Mouse (Mus musculus): Measurements from ENCODE around the gene Gm10570. TPM values are rescaled to one million over a fixed set of nuclear protein-coding genes. Genes with fewer than 3 reads are reported as not detected.
A peak's percentile ranks its signal among the peaks of the same experiment; 100 is the strongest.

Gene Gm10570
- polyA plus RNA-seq, 1 experiment from 2014 or later = 0.63 TPM

DNA sequence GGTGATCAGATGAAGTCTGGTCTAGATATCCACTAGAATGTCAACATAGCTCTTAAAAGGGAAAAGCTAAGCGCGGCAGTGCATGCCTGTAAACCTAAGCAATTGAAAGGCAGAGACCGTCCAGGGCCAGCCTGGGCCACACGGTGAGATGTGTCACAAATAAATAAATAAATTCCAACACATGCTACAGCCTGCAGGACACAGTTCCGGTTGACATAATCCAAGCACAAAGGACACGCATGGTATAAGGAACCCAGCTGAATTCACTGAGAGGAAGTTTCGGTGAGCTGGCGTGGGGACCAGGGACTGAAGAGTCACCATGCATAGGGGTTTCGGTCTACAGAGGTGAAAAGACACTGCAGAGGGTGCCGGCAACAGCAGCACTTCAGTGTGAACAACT, 39.7 kb downstream of the Gm10570 start:
- Histone ChIP-seq H3K9me3 (replicated peaks; ENCODE audit: control insufficient read depth, low read length) (no peaks in the 10 kb centered on the region), H3K4me3 (ENCODE audit: low read depth, low read length) (no peak overlapping the region), H3K27me3 (replicated peaks; ENCODE audit: control insufficient read depth, insufficient read depth, low read length) (no peaks in the 10 kb centered on the region), H3K4me2 (ENCODE audit: low read length) (no peak overlapping the region), H3K4me1 (ENCODE audit: control insufficient read depth, insufficient read depth, low read length) (peaks cover 16% of the 10 kb centered on the region), H3K9ac (ENCODE audit: low read length) (no peak overlapping the region), H3K36me3 (ENCODE audit: control insufficient read depth, insufficient read depth, low read length) (peaks cover 16% of the 10 kb centered on the region), H3K27ac (ENCODE audit: low read depth, low read length) (no peak overlapping the region)
- DNase-seq (ENCODE audit: low spot score) (no peak), ATAC-seq (no peak)
- WGBS = 90% methylated on average over 10 of the region's 10 CpGs

DNA sequence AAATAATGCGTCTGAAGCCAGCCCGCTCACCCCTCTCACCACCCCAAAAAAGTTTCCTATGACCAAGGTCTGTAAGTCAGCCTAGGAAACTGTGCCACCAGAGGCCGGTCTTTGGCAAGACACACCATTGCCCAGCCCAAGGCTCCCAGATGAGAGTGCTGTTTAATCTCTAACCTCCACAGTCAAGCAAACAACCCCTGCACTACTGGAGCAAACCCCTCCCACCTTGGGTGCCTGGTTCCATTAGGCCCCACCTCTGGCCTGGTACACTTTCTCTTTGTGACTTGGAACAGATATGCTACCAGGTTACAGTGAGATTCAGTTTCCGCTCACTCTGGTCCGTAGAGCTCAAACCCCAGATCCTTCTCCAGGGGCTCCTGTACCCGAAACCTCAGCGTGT, 41.4 kb downstream of the Gm10570 start:
- Histone ChIP-seq H3K27ac (ENCODE audit: low read depth, low read length) (0 out of 2 replicates have a peak overlapping the region, but pooled peaks have one; percentile 27), H3K9ac (ENCODE audit: low read length) (no peak overlapping the region), H3K4me2 (ENCODE audit: low read length) (no peak overlapping the region), H3K4me1 (ENCODE audit: control insufficient read depth, insufficient read depth, low read length) (0 out of 2 replicates have a peak, but pooled peaks cover 4% of the 10 kb centered on the region), H3K9me3 (replicated peaks; ENCODE audit: control insufficient read depth, low read length) (no peaks in the 10 kb centered on the region), H3K36me3 (ENCODE audit: control insufficient read depth, insufficient read depth, low read length) (peaks cover 32% of the 10 kb centered on the region), H3K4me3 (ENCODE audit: low read depth, low read length) (no peak overlapping the region), H3K27me3 (replicated peaks; ENCODE audit: control insufficient read depth, insufficient read depth, low read length) (no peaks in the 10 kb centered on the region)
- WGBS = 78% methylated on average over 7 of the region's 7 CpGs
- DNase-seq (ENCODE audit: low spot score) (no peak), ATAC-seq (no peak)

DNA sequence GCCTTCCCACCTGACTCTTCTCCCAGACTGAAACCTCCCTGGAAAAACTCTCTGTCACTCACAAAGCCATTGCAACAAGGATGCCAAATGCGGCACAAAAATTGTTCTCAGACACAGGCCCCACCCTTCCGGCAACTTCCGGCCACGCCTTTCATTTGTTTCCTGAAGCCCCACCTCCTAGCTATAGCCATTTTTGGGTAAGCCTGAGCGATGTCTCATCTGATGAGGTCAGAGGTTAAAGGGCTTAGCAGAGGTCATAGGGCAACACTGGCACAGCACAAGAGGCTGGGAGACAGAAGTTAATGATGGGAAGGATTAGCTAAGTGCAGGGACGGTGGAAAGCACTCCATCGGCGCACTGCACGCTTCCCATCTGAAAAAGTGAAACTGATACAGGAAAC, 41.9 kb downstream of the Gm10570 start:
- no peak for ATAC-seq
- H3K27me3 ChIP-seq (replicated peaks; ENCODE audit: control insufficient read depth, insufficient read depth, low read length) = no peaks in the 10 kb centered on the region
- WGBS = 51% methylated on average over 9 of the region's 9 CpGs

DNA sequence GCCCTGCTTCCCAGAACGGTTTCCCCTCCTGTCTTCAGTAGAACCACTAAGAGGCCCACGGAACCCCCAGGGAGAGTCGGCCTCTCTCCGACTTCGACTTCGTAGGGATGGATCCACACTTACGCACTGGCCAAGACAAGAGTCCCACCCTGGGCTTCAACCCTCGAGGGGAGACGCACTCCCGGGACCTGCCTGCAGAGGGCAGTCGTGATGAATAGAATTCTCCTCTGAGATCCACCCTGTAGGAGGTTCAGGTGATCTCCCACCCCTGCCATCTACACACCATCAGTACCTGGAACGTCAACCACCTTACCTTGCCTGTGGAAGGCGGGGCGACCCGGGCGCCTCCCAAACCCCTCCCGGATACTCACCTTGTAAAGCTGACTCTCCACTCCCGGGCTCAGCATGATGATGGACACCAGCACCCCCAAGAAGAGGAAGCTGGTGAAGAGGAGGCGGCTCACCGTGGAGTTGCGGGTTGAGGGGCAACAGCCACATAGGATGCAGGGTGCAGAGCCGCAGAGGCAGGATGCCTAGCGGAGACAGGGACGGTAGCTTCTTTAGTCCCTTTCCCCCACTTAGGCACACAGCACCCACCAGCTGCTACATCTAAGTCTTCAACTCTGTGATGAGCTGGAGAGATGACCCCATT, 43.6 kb downstream of the Gm10570 start:
- DNase-seq (ENCODE audit: low spot score) (peak; percentile 69), ATAC-seq (peak; percentile 34; the same call in 1 of the 2 replicates)
- H3K27ac ChIP-seq (ENCODE audit: low read depth, low read length) = no peak overlapping the region
- H3K9me3 ChIP-seq (replicated peaks; ENCODE audit: control insufficient read depth, low read length) = no peaks in the 10 kb centered on the region
- no peak overlapping the region for H3K9ac ChIP-seq (ENCODE audit: low read length)
- no peak overlapping the region for H3K4me2 ChIP-seq (ENCODE audit: low read length)
- no peak overlapping the region for H3K4me3 ChIP-seq (ENCODE audit: low read depth, low read length)
- 28% methylated on average over 24 of the region's 24 CpGs for WGBS
- 0 out of 2 replicates have a peak, but pooled peaks cover 4% of the 10 kb centered on the region for H3K4me1 ChIP-seq (ENCODE audit: control insufficient read depth, insufficient read depth, low read length)
- H3K36me3 ChIP-seq (ENCODE audit: control insufficient read depth, insufficient read depth, low read length) = peaks cover 48% of the 10 kb centered on the region
- H3K27me3 ChIP-seq (replicated peaks; ENCODE audit: control insufficient read depth, insufficient read depth, low read length) = no peaks in the 10 kb centered on the region

More for the DNA sequence above, 41.9 kb downstream of the Gm10570 start:
- Histone ChIP-seq H3K27ac (ENCODE audit: low read depth, low read length) (no peak overlapping the region), H3K4me1 (ENCODE audit: control insufficient read depth, insufficient read depth, low read length) (0 out of 2 replicates have a peak, but pooled peaks cover 4% of the 10 kb centered on the region), H3K36me3 (ENCODE audit: control insufficient read depth, insufficient read depth, low read length) (peaks cover 37% of the 10 kb centered on the region), H3K4me2 (ENCODE audit: low read length) (no peak overlapping the region), H3K4me3 (ENCODE audit: low read depth, low read length) (no peak overlapping the region), H3K9ac (ENCODE audit: low read length) (no peak overlapping the region), H3K9me3 (replicated peaks; ENCODE audit: control insufficient read depth, low read length) (no peaks in the 10 kb centered on the region)
- DNase-seq (ENCODE audit: low spot score) = no peak

DNA sequence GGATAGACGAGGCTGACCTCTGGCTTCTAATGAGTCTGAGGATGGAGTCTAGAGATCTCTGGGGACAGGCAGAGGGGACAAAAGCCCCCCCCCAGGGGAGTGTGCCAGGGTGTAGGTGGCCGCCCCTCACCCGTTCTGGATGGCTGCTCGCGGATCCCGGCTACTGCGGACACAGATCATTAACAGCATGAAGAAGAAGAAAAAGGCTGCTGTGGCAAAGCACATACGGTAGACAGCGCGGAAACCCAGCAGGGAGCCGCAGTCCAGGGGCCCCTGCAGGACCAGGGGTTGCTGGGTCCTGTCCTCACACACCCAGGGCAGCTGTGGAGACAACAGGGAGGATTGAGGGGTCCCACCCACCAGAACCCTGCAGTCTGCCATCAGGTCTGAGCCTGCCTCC, 44.3 kb downstream of the Gm10570 start:
- no peak overlapping the region for H3K4me2 ChIP-seq (ENCODE audit: low read length)
- H3K9ac ChIP-seq (ENCODE audit: low read length) = no peak overlapping the region
- H3K9me3 ChIP-seq (replicated peaks; ENCODE audit: control insufficient read depth, low read length) = no peaks in the 10 kb centered on the region
- H3K4me3 ChIP-seq (ENCODE audit: low read depth, low read length) = no peak overlapping the region
- H3K36me3 ChIP-seq (ENCODE audit: control insufficient read depth, insufficient read depth, low read length) = peaks cover 55% of the 10 kb centered on the region
- H3K27me3 ChIP-seq (replicated peaks; ENCODE audit: control insufficient read depth, insufficient read depth, low read length) = no peaks in the 10 kb centered on the region
- 0 out of 2 replicates have a peak, but pooled peaks cover 4% of the 10 kb centered on the region for H3K4me1 ChIP-seq (ENCODE audit: control insufficient read depth, insufficient read depth, low read length)
- ATAC-seq (0 out of 2 replicates have a peak, but pooled peaks have one; percentile 12), DNase-seq (ENCODE audit: low spot score) (no peak)
- no peak overlapping the region for H3K27ac ChIP-seq (ENCODE audit: low read depth, low read length)
- WGBS = 35% methylated on average over 11 of the region's 11 CpGs

DNA sequence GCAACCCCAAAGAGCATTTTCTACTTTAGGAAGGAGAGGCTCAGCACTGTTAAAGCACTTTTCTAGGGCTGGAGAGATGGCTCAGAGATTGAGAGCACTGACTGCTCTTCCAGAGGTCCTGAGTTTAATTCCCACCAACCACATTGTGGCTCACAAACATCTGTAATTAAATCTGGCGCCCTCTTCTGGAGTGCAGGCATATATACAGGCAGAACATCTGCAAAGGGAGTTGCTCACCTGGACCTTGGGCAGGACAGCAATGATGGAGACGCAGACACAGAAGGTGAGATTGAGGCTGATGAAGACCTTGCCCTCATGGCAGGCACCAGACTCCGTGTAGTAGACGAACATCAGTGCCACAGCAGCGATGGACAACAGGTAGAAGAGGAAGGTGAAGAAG, 48.1 kb downstream of the Gm10570 start:
- Histone ChIP-seq H3K27me3 (replicated peaks; ENCODE audit: control insufficient read depth, insufficient read depth, low read length) (no peaks in the 10 kb centered on the region), H3K4me2 (ENCODE audit: low read length) (no peak overlapping the region), H3K36me3 (ENCODE audit: control insufficient read depth, insufficient read depth, low read length) (peaks cover 85% of the 10 kb centered on the region), H3K4me1 (ENCODE audit: control insufficient read depth, insufficient read depth, low read length) (no peaks in the 10 kb centered on the region), H3K9me3 (replicated peaks; ENCODE audit: control insufficient read depth, low read length) (no peaks in the 10 kb centered on the region), H3K4me3 (ENCODE audit: low read depth, low read length) (no peak overlapping the region), H3K27ac (ENCODE audit: low read depth, low read length) (no peak overlapping the region), H3K9ac (ENCODE audit: low read length) (no peak overlapping the region)
- ATAC-seq = no peak
- no peak for DNase-seq (ENCODE audit: low spot score)
- WGBS = 34% methylated on average over 5 of the region's 5 CpGs

Other genes starting within 250 kb of the Gm10570 start
- 88.6 and 91.9 TPM in 2 replicates for gene Pef1, start 206.1 kb downstream of the Gm10570 start, polyA plus RNA-seq (2014; fragmentation: Nextera tagmentation; extraction: Ambion mirVana)
- gene Hcrtr1, start 169.3 kb downstream of the Gm10570 start, polyA plus RNA-seq (2014; fragmentation: Nextera tagmentation; extraction: Ambion mirVana) = 0.13 and 0.48 TPM in 2 replicates
- gene Tinagl1, start 133.6 kb downstream of the Gm10570 start, polyA plus RNA-seq (2014; fragmentation: Nextera tagmentation; extraction: Ambion mirVana) = 2.7 and 4.0 TPM in 2 replicates
- 0.11 and 0.89 TPM in 2 replicates for gene Gm853, start 86.3 kb downstream of the Gm10570 start, polyA plus RNA-seq (2014; fragmentation: Nextera tagmentation; extraction: Ambion mirVana)
- gene Serinc2, start 29.5 kb downstream of the Gm10570 start, polyA plus RNA-seq (2014; fragmentation: Nextera tagmentation; extraction: Ambion mirVana) = 79.1 and 93.9 TPM in 2 replicates
- gene Fabp3, start 79 bp downstream of the Gm10570 start, polyA plus RNA-seq (2014; fragmentation: Nextera tagmentation; extraction: Ambion mirVana) = 107 and 121 TPM in 2 replicates
- 91.3 and 91.7 TPM in 2 replicates for gene Zcchc17, start 51.3 kb upstream of the Gm10570 start, polyA plus RNA-seq (2014; fragmentation: Nextera tagmentation; extraction: Ambion mirVana)
- gene Snrnp40, start 51.5 kb upstream of the Gm10570 start, polyA plus RNA-seq (2014; fragmentation: Nextera tagmentation; extraction: Ambion mirVana) = 143 and 160 TPM in 2 replicates